Mouse (Mus musculus): ENCODE data around the gene Csmd2. TPM values are rescaled to one million over a fixed set of nuclear protein-coding genes. Genes with fewer than 3 reads are reported as not detected.
A peak's percentile ranks its signal among the peaks of the same experiment; 100 is the strongest.
"Not testable (repeated sequence)": the region's sequence is repeated elsewhere in the genome, so short reads cannot be mapped to it uniquely, and the experiment has no call there.

Csmd2 gene
- total RNA-seq, 1 experiment from 2014 or later = 0.59 TPM

DNA sequence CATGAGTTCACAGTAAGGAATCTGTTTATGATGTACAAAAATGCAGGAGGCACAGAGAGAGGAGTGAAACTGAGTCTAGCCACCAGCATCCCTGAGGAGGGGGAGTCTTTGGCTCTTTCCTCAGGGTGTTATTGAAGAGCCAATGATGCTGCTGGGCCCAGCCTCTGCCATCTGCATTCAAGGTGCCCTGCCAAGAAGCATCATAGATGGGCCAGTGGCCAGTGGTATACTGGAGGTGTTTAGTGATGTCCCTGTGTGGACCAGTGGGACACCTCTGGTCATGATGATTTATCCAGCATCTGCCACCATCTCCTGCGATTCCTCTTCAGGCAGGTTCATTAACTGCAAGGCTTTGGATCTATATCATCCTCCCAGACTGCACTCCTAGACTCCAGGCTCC is 61.1 kb downstream of the Csmd2 start:
- DNase-seq = no peak

DNA sequence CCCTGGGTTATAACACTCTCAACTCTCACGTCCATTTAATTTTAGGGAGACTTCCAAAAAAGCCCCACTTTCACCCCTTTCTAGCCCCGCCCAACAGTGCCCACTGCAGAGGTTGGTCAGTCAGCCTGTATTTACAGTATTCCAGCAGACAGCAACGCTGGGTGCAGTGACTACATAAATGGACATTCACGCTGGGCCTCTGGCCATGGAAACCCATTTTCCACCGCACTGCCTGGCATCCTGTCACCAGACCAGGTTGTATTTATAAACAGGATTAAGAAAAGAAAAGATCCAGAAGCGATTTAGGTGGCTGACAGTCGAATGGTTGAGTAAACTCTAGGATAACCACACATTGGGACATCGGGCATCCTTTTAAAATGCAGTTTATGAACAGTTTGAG is 65.0 kb downstream of the Csmd2 start:
- DNase-seq = no peak

DNA sequence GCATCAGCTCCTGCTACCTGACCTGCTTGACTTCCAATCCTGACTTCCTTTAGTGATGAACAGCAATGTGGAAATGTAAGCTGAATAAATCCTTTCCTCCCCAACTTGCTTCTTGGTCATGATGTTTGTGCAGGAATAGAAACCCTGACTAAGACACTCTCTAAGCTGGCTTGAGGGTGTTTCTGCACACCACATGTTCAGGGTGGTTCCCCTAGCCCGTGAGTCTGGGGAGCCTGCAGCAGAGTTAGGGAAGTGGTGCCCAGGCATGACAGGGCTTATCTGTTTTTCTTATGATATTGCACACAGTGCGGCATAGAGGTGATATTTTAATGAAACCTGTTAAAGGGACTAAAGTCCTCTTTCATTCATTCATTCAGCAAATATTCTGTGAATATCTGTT is 73.6 kb downstream of the Csmd2 start:
- not testable (repeated sequence) for DNase-seq

- DNase-seq = no peak
Observed at GRCm38 (mm10) chr4:128067189-128067588, 79.5 kb downstream of the Csmd2 start.

DNA sequence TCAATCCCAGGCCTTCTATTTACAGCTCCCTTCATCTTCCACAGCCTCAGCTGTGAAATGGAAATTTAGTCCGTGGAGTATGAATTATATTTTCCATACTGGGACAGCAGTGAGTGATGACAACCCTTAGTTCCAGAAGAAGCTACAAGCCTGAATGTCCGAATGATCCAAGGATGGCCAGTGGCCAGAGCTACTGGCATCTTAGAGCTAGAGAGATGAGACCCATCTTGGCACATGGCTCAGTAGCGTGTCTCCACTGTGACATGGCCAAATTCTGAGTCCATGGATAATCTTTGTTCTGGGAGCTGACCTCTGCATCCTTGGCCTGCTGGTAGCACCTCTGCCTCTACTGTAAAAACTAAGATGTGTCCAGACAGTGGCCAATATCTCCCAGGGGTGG is 96.8 kb downstream of the Csmd2 start:
- DNase-seq = no peak

DNA sequence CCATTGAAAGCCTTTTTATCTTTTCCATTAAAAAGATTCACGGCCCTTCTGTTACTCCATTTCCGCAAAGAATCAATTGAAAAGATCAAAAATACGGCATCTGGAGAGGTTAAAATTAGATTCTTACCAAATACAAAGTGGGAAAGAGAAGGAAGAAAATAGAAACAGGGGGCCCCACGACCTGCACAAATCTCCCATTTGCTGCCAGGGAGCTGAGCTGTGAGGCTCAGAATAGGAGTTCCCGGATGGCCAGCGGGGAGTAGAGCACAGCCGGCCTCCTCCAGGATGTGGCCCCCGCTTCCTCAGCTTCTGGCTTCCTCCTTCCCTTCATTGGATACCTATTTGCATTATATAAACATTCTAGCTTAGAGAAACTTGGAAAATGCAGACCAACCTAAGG is 97.4 kb downstream of the Csmd2 start:
- no peak for DNase-seq

DNA sequence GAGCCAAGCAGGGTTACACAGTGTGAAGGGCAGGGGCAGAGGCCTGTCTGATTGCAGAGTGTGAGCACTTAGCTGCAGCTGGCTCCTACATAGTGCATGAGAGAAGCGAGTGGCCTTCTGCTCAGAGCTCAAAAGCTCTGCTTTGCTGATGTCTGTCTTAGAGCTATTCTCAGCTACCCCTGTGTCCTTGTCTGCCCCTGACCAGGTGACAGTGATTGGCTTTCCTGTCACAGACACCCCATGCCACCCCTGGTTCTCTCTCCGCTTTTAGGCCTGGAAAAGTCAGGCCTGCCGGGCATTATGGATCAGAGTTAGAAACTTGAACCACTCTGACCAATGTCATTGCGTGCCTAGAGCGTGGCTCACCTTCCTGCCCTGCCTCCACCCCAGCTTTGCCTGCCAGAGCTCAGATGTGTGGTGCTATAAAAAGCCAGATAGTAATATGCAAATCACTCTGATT is 99.5 kb downstream of the Csmd2 start:
- DNase-seq = no peak

DNA sequence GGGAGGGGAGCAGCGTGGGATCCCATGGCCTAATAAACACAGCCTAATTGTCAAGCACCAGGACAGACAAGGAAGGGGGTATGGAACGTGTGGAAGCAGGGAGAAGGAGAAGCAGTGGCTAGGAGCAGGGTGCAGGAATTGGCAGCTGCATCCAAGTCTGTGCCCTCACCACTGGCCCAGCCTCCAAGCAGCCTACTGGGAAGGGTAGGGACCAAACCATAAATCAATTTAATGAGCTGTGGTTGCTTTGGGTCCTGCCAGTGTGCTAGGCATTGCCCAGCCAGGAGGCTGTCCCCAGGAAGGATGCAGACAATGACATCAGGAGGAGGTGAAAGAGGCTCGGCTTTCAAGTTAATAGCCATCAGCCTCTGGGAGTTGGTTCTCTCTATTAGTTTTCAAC is 100.0 kb downstream of the Csmd2 start:
- DNase-seq = no peak

DNA sequence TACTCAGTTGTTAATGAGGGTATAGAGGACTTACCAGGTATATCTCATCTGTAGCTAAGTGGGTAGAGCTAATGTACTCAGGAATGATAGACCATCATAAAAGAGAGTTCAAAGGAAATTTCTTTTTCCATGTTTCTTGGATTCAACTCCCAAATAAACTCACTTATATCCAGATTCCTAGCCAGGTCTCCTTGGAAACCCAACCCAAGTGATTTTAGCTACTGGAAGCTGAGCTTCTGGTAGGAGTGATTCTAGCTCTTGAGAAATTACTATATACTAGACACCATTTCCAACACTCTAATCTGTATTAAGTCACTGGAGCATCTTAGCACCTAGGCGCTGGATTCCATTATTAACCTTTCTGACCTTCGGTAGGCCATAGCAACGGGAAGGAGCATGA is 100.6 kb downstream of the Csmd2 start:
- no peak for DNase-seq

GRCm38 (mm10) chr4:128091938-128092337 is 104.3 kb downstream of the Csmd2 start:
- no peak for DNase-seq

GRCm38 (mm10) chr4:128099515-128099914 is 111.9 kb downstream of the Csmd2 start:
- no peak for DNase-seq

GRCm38 (mm10) chr4:128100541-128100940 is 112.9 kb downstream of the Csmd2 start:
- DNase-seq = no peak

DNA sequence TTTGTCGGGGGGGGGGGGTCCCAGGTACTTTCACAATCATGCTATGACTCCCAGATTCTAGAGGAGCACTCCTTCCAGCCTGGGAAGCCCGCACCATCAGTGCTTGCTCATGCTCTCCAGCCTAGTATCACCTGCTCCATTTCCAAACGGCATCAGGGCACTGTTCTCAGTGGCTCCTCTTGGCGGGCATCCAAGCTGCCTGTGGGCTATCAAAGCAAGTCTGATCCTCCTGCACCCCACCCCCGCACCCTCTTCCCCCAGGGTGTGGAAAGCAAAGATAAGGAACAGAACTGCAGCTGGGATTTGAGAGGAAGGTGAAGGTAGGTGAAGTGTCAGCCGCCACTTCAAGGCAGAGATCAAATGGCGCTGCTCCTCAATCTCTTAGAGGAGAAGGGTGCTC is 128.7 kb downstream of the Csmd2 start:
- peak; percentile 10 for DNase-seq

DNA sequence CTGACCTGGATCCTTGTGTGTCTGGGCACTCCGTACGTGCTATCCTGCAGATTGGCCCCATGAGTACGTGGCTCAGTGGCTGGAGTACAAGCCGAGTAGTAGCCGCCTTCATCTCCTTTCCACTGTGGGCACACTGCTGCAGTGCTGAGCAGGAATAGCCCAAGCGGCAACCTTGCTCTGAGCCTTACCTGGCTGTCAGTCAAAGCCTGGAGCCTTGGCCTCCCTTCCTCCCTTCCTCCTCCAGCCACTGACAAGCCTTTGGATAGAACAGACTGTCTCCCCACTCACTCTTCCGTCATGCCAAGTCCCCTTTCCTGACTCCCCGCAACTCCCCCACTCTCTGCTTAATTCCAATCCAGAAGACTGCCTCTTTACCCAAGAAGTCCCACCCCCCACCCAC is 135.6 kb downstream of the Csmd2 start:
- DNase-seq = no peak

DNA sequence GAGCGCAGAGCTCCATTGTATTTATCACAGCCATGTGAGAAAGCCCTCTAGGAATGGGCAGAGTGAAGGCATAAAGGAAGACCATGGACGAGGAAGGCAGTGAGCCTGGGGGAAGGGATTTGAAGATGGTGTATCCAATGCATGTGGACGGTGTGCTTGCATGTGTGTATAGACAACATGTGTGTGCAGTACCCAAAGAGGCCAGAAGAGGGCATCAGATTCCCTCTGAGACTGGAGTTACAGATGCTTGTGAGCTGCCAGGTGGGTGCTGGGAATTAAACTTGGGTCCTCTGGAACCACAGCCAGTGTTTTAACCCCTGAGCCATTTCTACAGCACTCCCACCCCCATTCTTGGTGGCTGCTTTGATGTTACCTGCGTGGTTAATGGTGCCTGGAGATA is 137.1 kb downstream of the Csmd2 start:
- DNase-seq = no peak

- DNase-seq = no peak
Observed at GRCm38 (mm10) chr4:128128546-128128945, 140.9 kb downstream of the Csmd2 start.

- no peak for DNase-seq
Observed at GRCm38 (mm10) chr4:128130611-128131142, 143.0 kb downstream of the Csmd2 start.

DNA sequence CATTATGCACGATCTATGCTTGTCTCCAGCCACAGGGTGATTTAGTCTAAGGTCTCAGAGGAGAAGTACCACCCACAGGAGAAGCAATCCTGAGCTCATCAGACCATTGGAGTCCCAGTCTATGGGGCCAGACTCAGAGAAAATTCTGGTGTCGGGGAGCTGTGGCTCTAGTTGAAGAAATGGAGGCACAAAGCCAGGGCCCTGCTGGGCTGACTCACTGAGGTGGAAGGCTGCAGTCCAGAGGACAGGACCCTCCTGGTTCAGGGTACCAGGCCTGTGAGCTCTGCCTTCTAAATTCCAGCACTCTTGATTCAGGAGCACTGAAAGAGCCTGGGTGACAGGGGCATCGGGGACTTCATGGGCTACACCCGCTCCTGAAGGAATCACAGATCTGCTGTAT is 144.0 kb downstream of the Csmd2 start:
- DNase-seq = no peak

- DNase-seq = peak; percentile 20
Observed at GRCm38 (mm10) chr4:128132876-128133646, 145.4 kb downstream of the Csmd2 start.

- DNase-seq = no peak
Observed at GRCm38 (mm10) chr4:128134348-128134994, 146.8 kb downstream of the Csmd2 start.

DNA sequence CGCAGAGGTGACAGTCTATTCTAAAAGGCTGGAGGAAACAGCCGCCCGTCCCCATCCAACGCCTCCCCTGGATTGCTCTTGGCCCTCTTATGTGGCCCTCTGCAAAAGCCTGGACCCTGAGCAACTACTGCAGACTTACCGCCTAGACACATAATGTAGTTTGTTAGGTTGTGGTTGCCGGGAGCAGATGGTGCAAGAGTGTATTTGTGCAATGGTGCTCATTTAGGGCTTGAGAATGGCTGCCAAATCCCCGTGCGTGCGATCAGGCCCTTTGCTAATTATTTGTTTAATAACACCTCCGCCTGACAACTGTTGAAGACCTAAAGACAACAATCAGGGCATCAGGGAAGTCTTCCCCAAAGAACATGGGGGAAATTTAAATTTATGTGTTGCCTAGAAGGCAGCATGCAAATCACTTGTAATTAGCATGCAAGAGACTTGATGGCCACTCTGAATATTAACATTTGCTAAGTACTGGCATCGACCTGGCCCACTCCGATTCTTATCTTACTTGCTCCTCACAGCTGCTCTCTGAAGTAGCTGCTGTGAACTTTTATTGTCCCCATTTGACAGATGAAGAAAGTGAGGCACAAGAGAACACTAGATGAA is 147.5 kb downstream of the Csmd2 start:
- DNase-seq = no peak

GRCm38 (mm10) chr4:128139991-128140390 is 152.3 kb downstream of the Csmd2 start:
- no peak for DNase-seq
